Comparison of ENCODE assay signal across 19 mouse cellular contexts in the genomic region with DNA sequence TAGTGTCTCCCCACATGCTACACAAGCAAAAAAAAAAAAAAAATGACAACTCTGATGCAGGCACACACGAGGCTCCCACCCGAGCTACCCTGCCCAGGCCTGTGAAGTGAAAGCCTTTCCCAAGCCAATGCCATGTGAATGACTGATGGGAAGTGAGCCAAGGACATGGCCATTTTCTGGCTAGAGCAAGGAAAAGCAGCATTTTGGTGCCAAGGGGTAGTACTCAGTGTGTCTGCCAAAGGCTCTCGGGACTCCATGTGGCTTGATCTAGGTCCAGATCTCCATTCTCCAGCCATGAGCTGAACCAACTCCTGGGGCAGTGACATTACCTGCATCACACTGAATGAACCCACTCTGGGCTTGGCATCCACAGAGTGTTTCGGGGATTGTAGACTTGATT. TPM values are rescaled to one million over a fixed set of nuclear protein-coding genes. Genes with fewer than 3 reads are reported as not detected.
DNase-seq lines count a peak whose midpoint lies in the region; ATAC-seq lines count a peak whose summit lies in the region.
"Had no signal": no experiment of that assay in that cellular context is flagged by ENCODE, and none has a peak within 500 bp of the region (broad histone marks: within the 10 kb centered on the region; RNA-seq: fewer than 3 reads in every experiment).

No protein-coding gene starts in this region.

- peak; percentile 44; the same call in 1 of the 2 replicates for ATAC-seq in forebrain, embryonic 15.5 days (replicated peaks)
- no peak for ATAC-seq in forebrain, embryonic 12.5 days (ENCODE audit: low FRiP score)
- ATAC-seq in midbrain, embryonic 16.5 days, result peak; percentile 40; the same call in 1 of the 2 replicates
- ATAC-seq in inflammation-experienced regulatory T-cells, adult 6 months, result no peak
- no peak for ATAC-seq in intestine, embryonic 15.5 days
- ATAC-seq: activated CD4-positive, CD25-positive, alpha-beta regulatory T cell, adult 4 months; liver, embryonic 12.5 days; lung, postnatal 0 days had no signal

- no peak for DNase-seq in midbrain, embryonic 10.5 days (ENCODE audit: low spot score)
- peak; percentile 68 for DNase-seq in cerebellum, adult 11-12 months
- DNase-seq in skeletal muscle tissue, adult 2 months (ENCODE audit: low read depth, low spot score), result peak; percentile 7
- DNase-seq: gastrocnemius, adult 2 months; heart, postnatal 36 days; kidney, adult 8-10 months; right cerebral cortex, adult 18-20 months; thymus, adult 2 months had no signal

- no peaks in the 10 kb centered on the region for H3K27me3 ChIP-seq in forebrain, embryonic 15.5 days
- H3K27me3 ChIP-seq in forebrain, embryonic 12.5 days, result peaks cover 32% of the 10 kb centered on the region
- peaks cover 6% of the 10 kb centered on the region; the same call in 1 of the 2 replicates for H3K27me3 ChIP-seq in midbrain, embryonic 16.5 days (ENCODE audit: control insufficient read depth, insufficient read depth, low read depth, low read length)
- peaks cover 65% of the 10 kb centered on the region for H3K27me3 ChIP-seq in midbrain, embryonic 10.5 days (ENCODE audit: low read depth, poor library complexity, severe bottlenecking)
- H3K27me3 ChIP-seq in intestine, embryonic 15.5 days (replicated peaks), result no peaks in the 10 kb centered on the region
- H3K27me3 ChIP-seq: liver, embryonic 12.5 days had no signal

- H3K4me3 ChIP-seq in forebrain, embryonic 15.5 days, result no peak overlapping the region
- no peak overlapping the region for H3K4me3 ChIP-seq in forebrain, embryonic 12.5 days (replicated peaks)
- no peak overlapping the region for H3K4me3 ChIP-seq in midbrain, embryonic 16.5 days (ENCODE audit: low read depth, low read length)
- no peak overlapping the region for H3K4me3 ChIP-seq in midbrain, embryonic 10.5 days
- no peak overlapping the region for H3K4me3 ChIP-seq in intestine, embryonic 15.5 days (replicated peaks)
- H3K4me3 ChIP-seq: gastrocnemius, adult 2 months; heart, embryonic 10.5 days; liver, embryonic 12.5 days had no signal

- H3K4me2 ChIP-seq in forebrain, embryonic 15.5 days (replicated peaks), result no peak overlapping the region
- H3K4me2 ChIP-seq in forebrain, embryonic 12.5 days, result no peak overlapping the region
- H3K4me2 ChIP-seq in midbrain, embryonic 16.5 days (ENCODE audit: low read length), result no peak overlapping the region
- no peak overlapping the region for H3K4me2 ChIP-seq in intestine, embryonic 15.5 days (replicated peaks)
- H3K4me2 ChIP-seq: liver, embryonic 12.5 days had no signal

- peaks cover 22% of the 10 kb centered on the region for H3K4me1 ChIP-seq in forebrain, embryonic 15.5 days
- peaks cover 25% of the 10 kb centered on the region for H3K4me1 ChIP-seq in forebrain, embryonic 12.5 days
- peaks cover 4% of the 10 kb centered on the region for H3K4me1 ChIP-seq in midbrain, embryonic 16.5 days (ENCODE audit: control insufficient read depth, insufficient read depth, low read length)
- peaks cover 30% of the 10 kb centered on the region for H3K4me1 ChIP-seq in midbrain, embryonic 10.5 days
- no peaks in the 10 kb centered on the region for H3K4me1 ChIP-seq in intestine, embryonic 15.5 days (replicated peaks)
- H3K4me1 ChIP-seq: liver, embryonic 12.5 days had no signal

- no peaks in the 10 kb centered on the region for H3K36me3 ChIP-seq in forebrain, embryonic 15.5 days
- H3K36me3 ChIP-seq in forebrain, embryonic 12.5 days (replicated peaks), result no peaks in the 10 kb centered on the region
- no peaks in the 10 kb centered on the region for H3K36me3 ChIP-seq in midbrain, embryonic 16.5 days (ENCODE audit: control insufficient read depth, insufficient read depth, low read length)
- no peaks in the 10 kb centered on the region for H3K36me3 ChIP-seq in midbrain, embryonic 10.5 days
- no peaks in the 10 kb centered on the region for H3K36me3 ChIP-seq in intestine, embryonic 15.5 days
- H3K36me3 ChIP-seq: G1E; heart, embryonic 10.5 days; liver, embryonic 12.5 days had no signal

- H3K9me3 ChIP-seq in forebrain, embryonic 15.5 days, result no peaks in the 10 kb centered on the region
- H3K9me3 ChIP-seq in forebrain, embryonic 12.5 days, result no peaks in the 10 kb centered on the region
- H3K9me3 ChIP-seq in midbrain, embryonic 16.5 days (replicated peaks; ENCODE audit: control insufficient read depth, low read length, poor library complexity, severe bottlenecking), result no peaks in the 10 kb centered on the region
- no peaks in the 10 kb centered on the region for H3K9me3 ChIP-seq in midbrain, embryonic 10.5 days (replicated peaks)
- no peaks in the 10 kb centered on the region for H3K9me3 ChIP-seq in intestine, embryonic 15.5 days
- H3K9me3 ChIP-seq: G1E; heart, embryonic 10.5 days; liver, embryonic 12.5 days had no signal

- H3K9ac ChIP-seq in forebrain, embryonic 15.5 days (replicated peaks), result no peak overlapping the region
- no peak overlapping the region for H3K9ac ChIP-seq in forebrain, embryonic 12.5 days
- H3K9ac ChIP-seq in midbrain, embryonic 16.5 days (ENCODE audit: low read depth, low read length), result no peak overlapping the region
- H3K9ac ChIP-seq in intestine, embryonic 15.5 days, result no peak overlapping the region
- H3K9ac ChIP-seq: liver, embryonic 12.5 days had no signal

- WGBS in forebrain, embryonic 15.5 days, result 42% methylated on average over 4 of the region's 4 CpGs
- WGBS in forebrain, embryonic 12.5 days, result 87% methylated on average over 4 of the region's 4 CpGs
- WGBS in midbrain, embryonic 16.5 days, result 76% methylated on average over 4 of the region's 4 CpGs
- 86% methylated on average over 4 of the region's 4 CpGs for WGBS in midbrain, embryonic 10.5 days
- 83% methylated on average over 4 of the region's 4 CpGs for WGBS in intestine, embryonic 15.5 days

- no peak overlapping the region for H3K27ac ChIP-seq in forebrain, embryonic 15.5 days (replicated peaks)
- H3K27ac ChIP-seq in forebrain, embryonic 12.5 days, result no peak overlapping the region
- no peak overlapping the region for H3K27ac ChIP-seq in midbrain, embryonic 16.5 days (ENCODE audit: low read length)
- H3K27ac ChIP-seq in midbrain, embryonic 10.5 days (replicated peaks), result no peak overlapping the region
- H3K27ac ChIP-seq in intestine, embryonic 15.5 days, result no peak overlapping the region
- H3K27ac ChIP-seq: gastrocnemius, adult 2 months; heart, embryonic 10.5 days; liver, embryonic 12.5 days had no signal

RNA-seq across cellular contexts. Expression of gene Opalin, which starts 40.4 kb away (rescaled TPM):
- polyA plus RNA-seq in forebrain, embryonic 15.5 days (2015; fragmentation: Nextera tagmentation; extraction: Ambion mirVana), result not detected in 2 replicates
- not detected in 2 replicates for polyA plus RNA-seq in forebrain, embryonic 12.5 days (2016; fragmentation: Nextera tagmentation; extraction: Ambion mirVana)
- polyA plus RNA-seq in midbrain, embryonic 16.5 days (2015; fragmentation: Nextera tagmentation; extraction: Ambion mirVana), result not detected in 2 replicates
- not detected in 2 replicates for polyA plus RNA-seq in midbrain, embryonic 10.5 days (2016; fragmentation: Nextera tagmentation; extraction: Ambion mirVana)
- polyA plus RNA-seq in inflammation-experienced regulatory T-cells, adult 6 months (2017; shearing (Covaris generic)), result not detected
- not detected in 2 replicates for polyA plus RNA-seq in intestine, embryonic 15.5 days (2015; fragmentation: Nextera tagmentation; extraction: Ambion mirVana)
- polyA plus RNA-seq: C2C12; G1E; heart, embryonic 10.5 days; liver, embryonic 12.5 days had no signal

Comparison
In these comparisons a context has a peak if more than half of its experiments do, and no peak if none do; other contexts are left out.
1. ATAC-seq: peak in forebrain, embryonic 15.5 days (single experiment) and midbrain, embryonic 16.5 days (single experiment); none in forebrain, embryonic 12.5 days (single experiment), inflammation-experienced regulatory T-cells, adult 6 months (single experiment) and intestine, embryonic 15.5 days (single experiment).